Mouse (Mus musculus): ENCODE measurements around the gene Tusc2.

Gene Tusc2

DNA sequence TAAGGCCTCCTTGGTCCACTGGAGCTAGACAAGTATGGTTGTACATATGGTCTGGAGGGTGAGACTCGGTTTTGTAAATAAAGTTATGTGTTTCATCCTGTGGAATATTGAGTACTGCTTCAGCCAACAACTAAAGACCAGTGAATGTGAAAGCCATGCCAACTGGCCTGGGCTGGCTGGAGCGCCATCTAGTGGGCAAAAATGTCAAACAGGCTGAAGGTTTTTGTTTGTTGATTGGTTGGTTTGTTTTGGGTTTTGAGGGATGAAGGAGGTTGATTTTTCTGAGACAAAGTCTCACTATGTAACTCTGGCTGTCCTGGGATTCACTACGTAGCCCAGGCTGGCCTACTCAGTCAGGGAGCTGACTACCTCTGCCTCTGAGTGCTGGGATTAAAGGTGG, 17.5 kb upstream of the Tusc2 start:
- peak; percentile 88 to 89 for DNase-seq

DNA sequence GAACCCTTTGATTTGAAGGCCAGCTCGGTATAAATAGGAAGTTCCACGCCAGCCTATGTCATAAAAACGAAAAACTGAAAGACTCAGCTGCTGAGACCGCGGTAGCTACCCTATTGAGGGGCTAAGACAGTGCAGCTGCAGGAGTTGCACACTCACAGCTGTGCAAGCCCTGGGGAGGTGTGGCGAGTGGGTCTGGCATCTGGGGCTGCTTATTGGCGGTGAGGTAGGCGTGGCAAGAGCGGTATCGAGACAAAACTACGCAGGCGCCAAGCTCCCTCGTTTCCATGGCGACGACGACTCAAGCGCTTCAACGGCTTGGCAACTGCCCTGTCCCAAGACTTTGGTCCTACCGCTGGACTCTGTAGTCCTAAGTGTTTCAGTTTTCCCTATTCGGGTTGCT, 16.0 kb upstream of the Tusc2 start, which contains the start of gene Zmynd10:
TSS of gene Zmynd10 (plus strand) at position 273 of the 400 bp plus-strand sequence.
- peak; percentile 95 to 97 for DNase-seq

DNA sequence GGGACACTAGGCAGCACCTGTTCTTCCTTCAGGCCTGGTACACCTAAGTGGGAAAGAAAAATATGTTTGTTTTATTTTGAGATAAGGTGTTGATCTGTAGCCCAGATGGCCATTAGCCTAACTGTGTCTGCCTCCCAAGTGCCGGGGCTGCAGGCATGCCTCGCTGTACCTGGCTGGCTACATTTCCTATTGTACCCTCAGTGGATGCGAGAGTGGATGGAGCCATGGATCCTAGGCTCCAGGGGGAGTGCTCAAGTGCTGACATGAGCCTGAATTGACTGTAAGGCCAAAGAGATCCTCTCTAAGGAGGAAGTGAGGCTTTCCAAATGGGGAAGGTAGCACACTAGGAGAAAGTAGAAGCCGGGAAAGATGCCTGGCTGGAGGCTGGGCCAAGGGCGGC, 15.1 kb upstream of the Tusc2 start:
- DNase-seq: no peak

DNA sequence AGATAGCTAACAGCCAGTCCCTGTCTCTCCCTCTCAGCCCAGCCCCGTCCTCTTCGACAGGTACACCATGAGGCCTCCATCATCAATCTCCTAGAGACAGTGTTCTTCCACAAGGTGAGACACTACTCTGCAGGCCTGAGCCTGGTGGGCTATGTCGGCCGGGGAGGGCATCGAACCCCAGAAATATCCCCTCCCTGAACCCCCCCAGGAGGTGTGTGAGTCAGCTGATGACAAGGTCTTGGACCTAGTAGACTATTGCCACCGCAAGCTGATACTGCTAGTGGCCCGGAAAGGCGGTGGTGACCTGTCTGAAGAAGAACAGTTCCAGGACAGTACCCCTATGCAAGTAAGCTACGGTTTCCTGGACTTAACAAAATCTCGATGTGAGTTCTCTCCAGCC, 14.2 kb upstream of the Tusc2 start:
- no peak for DNase-seq

DNA sequence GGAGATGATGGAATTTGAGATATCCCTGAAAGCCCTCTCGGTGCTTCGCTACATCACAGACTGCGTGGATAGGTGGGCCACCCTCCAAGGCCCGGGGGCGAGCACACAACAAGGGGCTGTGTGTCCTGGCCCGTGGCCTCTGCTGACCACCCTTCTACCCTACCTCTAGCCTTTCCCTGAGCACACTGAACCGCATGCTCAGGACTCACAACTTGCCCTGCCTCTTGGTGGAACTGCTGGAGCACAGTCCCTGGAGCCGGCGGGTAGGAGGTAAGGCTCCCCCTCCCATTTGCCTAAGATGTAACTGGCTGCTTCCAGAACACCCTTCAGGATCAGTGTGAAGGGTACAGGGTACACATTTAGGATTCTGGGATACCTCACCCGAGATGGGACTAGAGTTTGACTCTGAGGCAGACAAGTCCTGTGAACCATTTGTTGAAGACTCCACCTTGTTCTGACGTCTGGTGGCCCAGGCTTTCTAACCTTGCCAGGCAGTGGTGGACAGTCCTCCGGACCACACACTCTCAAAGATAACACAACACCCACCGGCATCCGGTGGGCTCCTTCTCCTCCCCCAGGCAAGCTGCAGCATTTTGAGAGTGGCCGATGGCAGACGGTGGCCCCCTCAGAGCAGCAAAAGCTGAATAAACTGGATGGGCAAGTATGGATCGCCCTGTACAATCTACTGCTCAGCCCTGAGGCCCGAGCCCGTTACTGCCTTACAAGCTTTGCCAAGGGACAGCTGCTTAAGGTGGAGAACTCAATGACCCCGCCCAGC, 13.6 kb upstream of the Tusc2 start:
- no peak for DNase-seq

DNA sequence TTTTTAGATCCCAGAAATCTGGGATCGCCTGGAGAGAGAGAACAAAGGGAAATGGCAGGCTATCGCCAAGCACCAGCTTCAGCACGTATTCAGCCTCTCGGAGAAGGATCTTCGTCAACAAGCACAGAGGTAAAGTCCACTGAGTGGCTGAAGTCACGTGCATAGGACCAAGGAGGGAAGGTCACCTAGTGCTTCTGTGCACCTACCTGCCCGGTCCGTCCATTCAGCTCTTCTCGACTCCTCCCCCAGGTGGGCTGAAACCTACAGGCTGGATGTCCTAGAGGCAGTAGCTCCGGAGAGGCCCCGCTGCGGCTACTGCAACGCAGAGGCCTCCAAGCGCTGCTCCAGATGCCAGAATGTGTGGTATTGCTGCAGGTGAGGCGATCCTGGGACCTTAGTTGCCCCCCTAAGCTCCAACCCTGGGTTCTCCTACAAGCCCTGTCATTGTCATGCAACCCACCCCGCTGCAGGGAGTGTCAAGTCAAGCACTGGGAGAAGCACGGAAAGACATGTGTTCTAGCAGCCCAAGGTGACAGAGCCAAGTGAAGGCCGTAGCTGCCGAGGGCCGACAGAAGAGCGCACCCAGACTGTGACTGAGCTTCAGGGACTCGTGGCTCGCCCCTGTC, 12.5 kb upstream of the Tusc2 start:
- DNase-seq: peak; percentile 46 to 70

DNA sequence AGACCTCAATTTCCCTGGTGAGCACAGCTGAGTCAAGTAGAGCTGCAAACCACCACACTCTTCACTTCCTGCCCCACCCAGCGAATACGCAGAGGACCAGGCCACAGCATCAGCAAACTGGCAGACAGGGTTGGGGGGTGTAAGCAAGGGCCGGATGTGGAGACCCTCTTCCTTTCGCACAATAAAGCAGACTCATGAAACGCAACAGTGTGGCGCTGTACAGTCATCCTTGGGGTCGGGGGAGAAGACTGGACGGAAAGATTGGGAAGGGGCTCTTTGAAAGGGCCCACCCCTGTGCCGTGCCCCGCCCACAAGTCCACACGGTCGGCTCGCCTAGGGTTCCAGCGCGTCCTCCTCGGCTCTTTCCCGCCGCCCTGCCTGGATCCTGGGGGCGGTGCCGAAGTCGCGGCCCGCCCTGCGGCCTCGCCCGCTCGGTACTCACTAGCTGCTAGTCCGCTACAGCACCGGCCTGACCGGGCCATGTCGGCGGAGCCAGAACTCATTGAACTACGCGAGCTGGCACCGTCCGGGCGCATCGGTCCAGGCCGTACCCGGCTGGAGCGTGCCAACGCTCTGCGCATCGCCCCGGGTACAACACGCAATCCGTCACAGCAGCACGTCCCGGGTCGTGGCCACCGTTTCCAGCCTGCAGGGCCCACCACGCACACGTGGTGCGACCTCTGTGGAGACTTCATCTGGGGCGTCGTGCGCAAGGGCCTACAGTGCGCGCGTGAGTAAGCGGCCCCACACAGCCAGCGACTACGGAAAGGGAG, 11.8 kb upstream of the Tusc2 start, which contains the start of gene Rassf1:
TSS of gene Rassf1 (plus strand) at position 439 of the 773 bp plus-strand sequence.
- DNase-seq: peak; percentile 81 to 87

DNA sequence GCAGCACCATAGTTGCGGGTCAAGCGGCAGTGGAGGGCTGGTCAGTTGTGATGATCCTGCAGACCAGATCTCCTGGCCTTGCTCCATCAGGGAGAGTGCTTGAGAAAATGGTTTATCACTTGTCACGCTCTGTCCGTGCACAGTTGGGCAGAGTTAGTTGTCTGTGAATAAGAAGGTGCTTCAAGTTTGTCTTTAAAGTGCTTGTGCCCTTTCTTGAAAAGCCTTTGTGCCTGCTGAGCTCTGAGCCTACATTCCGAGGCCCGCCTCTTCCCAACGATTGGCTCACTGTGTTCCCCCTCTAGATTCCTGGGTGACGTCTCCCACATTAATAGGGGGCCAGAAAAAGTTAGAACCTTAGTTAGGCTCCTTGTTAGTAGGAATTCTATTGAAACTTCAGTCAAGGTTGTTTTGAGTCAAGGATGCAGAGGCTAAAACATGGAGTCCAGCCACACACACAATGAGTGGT, 11.1 kb upstream of the Tusc2 start:
- DNase-seq: peak; percentile 37 to 59

DNA sequence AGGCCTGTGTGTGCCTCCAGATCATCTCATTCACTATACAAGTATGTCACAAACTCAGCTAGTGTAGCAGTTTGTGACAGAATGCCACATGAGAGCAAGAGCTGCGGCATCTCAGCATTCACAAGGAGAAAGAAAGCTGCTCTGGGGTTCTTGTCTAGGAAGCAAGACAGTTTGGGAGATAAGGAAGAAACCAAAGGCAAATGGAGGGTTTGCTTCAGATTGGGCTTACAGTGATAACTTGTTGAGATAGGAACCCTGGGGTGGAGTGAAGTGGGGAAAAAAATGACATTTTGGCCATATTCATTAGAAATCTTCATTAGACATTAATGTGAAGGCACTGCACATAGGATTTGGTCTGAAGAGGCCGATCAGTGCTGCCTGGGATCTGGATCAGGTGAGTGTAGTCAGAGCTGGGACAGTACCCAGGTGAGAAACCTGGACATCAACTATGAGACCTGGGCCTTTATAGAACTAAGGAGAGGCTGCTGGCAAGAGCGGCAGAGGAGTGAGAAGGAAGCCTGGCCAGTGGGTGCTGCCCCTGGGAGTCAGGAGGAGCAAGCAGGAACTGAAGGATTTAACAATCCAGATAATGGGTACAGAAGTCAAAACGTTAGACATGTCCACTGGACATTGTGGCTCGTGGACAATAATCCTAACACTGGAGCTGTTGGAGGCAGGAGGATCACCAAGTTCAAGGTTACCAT, 10.2 kb upstream of the Tusc2 start:
- peak; percentile 11 to 14 for DNase-seq

DNA sequence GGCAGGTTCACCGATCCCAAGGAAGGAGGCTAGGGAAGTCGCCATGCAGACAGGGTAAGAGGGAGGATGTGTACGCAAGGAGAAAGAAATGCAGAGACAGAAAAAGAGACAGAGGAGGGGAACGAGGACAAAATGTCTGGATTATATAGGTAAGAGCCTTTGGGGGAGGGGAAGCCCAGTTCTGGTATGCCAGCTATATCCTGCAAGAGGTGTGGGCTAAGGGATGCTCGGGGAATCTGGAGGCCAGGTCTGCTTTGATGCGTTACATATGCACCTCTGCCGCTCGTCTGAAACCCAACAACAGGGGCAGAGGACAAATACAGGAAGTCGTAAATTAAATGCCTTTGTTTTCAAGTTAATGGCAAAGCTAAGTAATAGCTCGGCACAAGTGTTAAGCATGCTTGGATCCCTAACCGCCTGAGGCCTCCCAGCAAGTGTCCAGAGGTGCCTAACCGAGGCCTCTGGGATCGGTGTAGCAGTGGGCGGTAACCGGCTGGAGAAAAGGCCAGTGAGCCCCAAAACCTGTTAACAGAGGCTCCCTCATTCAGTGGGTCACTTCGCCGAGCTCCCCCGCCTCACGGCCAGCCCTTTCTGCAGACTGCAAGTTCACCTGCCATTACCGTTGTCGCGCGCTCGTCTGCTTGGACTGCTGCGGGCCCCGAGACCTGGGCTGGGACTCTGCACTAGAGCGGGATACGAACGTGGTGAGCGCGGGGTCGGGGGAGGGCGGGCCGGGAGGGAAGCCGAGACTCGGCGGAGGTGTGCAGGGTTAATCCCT, 9.3 kb upstream of the Tusc2 start:
- peak; percentile 60 to 76 for DNase-seq

DNA sequence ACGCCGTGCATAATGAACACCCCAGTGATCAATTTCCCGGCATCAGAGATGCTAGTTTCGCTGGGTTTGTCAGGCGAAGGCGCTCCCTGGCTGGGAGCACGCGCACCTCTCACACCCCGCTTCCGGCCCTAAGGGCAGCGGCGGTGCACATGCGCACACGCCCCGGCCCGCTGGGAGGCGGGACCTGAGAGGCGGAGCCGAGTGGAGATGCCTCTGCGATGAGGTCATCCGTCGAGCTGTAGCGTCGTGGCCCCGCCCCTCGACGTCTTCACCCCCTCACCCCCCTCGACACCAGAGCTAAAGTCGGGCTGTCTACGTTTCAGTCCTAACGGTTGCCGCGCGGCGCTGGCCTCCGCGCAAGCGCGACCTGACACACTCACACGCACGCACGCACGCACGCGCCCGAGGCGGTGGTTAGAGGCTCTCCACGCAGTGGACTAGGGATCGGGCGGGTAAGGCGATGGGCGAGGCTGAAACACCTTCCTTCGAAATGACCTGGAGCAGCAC, 8.7 kb upstream of the Tusc2 start:
- peak; percentile 96 to 98 for DNase-seq

DNA sequence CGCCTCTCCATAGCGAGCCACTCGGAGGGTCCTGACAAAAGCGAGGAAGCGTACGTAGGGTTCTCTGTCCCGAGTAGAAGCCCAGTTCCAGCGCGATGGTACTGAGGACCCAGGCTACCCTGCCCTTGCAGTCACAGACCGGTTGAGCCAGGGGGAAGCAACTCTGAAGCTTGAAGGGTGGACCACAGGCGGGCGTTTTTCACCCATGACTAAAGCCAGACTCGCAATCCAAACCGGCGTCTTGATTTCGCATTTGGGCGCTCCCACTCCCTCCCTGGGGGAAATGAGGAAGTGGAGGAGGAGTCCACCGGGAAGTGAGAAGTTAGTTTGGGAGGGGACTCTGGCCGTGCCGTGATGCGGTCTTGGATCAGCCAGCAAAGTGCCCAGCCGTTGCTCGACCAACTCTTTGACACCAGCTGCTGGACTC, 8.0 kb upstream of the Tusc2 start:
- peak; percentile 73 to 82 for DNase-seq

DNA sequence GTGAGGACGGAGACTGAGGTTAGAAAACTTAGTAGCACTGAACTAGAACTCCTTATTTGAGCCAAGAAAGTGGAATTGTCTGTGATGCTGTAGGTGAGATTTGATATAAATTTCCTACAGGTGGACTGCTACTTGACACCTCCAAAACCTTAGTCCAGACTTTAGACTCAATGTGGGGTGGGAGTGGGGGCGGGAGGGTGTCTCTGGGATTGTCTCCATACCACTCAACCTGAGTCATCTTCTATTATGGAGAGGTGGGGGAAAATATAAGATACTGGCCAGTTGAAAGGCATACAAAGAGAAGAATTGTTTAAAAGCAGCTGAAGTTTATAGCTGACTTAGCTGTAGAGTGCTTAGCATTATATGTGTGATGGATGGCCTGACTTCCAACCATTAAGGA, 7.4 kb upstream of the Tusc2 start:
- DNase-seq: no peak

DNA sequence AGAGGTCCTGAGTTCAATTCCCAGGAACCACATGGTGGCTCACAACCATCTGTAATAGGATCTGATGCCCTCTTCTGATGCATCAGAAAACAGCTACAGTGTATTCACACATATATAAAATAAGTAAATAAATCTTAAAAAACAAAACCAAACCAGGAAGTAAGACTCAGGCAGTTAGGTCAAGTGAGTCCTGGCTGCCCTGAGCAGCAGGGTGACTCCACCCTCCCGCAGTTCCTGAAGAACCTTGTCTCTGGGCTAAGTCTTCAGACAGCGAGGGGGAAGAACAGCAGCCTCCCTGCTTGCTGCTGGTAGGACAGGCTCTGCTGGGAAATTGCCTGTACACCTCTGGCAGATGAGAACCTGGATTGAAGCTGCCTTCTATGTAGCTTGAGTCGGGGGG, 6.7 kb upstream of the Tusc2 start:
- DNase-seq: no peak

DNA sequence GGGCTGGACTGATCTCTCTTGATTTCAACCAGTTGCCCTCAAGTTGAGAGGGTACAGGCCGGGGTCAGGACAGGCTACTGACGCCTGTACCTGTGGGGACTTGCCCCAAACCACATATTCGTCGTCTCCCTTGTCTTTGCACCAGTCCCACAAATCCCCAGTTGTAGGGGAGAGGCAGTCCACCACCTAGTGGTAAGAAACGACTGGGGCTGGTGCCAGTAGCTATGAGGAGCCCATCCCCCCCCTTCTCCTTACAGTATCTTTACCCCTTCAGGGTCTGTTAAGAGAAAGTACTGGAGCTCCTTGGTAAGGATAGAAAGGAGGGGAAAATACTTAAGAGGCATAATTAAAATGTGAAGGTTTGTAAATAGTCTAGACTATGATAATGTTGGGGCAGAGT, 2.5 kb downstream of the Tusc2 start:
- peak in 1 of 2 experiments; percentile 62 for DNase-seq

DNA sequence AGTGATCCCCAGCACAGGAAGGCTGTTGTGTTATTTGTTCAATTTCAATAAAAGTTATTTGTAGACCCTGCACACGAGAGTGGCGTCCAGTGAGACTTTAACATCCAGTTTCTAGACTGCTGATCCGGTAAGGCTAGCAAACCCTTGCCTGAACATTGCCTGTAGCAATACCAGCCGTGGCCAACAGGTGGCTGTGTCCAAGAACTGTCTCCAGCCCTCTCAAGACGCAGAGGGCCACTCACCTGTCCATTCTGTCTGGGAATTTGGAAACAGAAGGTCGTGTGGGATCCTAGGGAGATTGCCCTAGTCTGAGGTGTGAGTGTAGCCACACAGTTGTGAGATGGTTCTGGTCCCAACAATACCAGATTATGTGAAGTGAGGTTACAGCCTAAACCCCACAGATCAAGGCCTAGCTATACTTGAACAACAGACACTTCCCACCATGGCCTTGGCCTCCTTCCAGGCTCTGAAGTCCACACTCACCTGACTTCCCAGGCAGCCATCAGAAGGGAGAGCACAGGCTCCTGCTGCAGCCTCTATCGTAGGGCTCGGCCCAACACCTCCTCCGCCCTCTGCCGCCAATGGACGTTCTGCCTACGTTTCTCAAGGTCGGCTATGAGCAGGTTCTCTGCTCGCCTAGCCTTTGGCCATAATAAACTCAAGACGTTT, 3.1 kb downstream of the Tusc2 start:
- DNase-seq: peak; percentile 95

DNA sequence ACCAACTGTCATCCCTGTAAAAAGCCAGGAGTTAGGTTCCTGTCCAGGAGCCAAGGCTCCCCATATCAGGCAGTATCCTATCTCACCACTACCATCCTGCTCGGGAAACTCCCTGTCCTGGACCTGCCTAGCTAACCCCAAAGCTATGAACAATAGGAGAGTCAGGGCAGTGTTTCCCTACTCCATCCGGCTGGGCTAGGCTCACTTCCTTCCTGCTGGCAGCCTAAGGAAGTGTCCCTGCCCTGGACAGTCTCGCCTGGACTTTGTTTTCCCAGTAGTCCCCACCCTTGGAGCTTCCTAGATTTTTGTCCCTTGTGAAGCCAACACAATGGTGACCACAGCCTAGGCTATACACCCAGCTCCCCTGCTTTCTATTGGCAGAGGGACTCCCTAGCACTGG, 3.8 kb downstream of the Tusc2 start:
- DNase-seq: peak; percentile 44 to 62

DNA sequence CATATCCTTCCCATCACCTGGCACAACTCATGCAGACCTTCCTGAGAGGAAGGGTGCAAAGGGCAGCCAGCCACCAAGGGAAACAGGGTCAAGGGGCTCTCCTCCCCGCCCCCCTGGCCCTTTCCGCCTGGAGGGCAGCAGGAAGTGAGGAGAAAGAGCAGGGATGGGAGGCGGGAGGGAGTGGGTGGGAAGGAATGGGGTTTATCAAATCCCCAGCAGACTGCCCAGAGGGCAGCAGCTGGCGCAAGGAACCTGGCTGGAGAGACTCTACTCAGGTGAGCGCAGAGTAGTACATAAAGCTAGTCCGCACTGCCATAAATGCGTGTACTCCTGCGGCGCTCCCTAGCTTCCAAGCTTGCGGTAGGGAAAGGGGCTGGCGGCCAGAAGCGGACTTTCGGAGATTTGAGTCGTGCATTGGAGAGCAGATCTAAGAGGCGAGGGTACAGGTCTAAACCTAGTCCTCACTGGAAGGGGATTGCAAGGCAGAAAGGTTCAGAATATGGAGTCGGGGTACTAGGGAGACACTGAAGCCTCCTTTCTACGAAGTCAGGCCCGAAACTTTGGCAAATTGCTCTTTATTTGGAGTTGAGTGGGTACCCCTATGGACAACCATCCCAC, 4.8 kb downstream of the Tusc2 start, which contains the start of gene Hyal2:
TSS of gene Hyal2 (plus strand) at position 244 of the 618 bp plus-strand sequence.
- peak; percentile 69 to 81 for DNase-seq

DNA sequence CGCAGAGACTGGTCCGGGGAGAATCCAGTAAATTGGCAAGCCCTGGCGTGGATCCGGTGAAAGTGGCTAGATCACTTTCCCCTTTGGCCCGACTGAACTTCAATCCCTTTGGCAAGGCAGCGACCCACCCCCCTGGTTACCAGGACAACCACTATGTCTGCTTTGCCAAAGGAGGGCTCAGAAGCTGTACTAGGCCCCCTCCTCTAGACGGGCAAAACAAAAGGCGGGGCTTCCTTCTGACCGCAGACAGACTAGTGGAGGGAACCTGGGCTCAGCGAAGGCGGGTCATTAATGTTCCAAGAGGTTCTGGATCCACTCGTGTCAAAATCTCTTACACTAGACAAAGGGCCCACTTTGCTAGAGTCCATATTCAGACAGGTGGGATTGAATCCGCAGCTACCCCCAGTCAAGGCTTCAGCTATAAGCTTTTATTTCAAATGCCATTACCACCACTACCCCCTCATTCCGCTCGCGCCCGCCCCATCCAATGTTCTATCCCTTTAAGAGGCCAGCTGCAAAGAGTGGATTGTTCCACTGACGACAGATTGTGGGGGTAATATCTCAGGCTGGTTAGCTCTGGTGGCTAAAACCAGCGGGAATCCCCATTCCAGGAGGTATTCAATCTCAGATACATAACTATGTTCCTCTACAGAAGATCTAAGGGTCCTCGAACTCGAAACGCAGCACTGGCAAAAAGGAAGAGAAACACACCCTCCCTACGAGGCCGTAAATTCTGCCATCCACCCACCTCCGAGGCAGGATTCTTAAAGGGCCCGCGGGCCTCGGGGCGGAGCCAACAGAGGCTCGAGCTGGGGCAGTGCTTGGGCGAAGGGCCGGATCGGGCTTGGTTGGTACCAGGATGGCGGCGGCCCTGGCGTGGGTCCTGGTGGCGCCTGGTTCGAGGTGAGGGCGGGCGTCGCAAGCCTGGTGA, 5.5 kb downstream of the Tusc2 start:
- DNase-seq: peak; percentile 87 to 94
